Mouse (Mus musculus): ENCODE measurements around the gene Tlk1.

DNA sequence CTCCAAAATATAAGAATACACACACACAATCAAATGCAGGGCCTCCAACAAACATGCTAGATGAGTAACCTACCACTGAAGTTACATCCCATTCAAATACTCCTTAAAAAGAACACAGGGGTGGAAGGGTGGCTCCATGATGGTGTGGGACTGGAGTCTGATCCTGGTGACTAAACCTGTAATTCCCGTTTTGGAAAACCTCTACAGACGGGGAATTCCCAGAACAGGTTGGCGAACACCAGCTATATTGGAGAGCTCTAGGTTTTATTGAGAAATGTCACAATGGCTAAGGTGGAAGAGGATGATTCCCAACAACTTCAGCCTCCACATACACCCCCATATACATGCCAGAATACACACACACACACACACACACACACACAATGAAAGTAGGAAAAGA lies 14.1 kb downstream of the Tlk1 start:
- no peak for TF ChIP-seq CTCF (IDR thresholded peaks at IDR 0.05)
- TF ChIP-seq POLR2A (IDR thresholded peaks at IDR 0.05; ENCODE audit: insufficient read depth, low read depth, low read length), result no peak
